Mouse (Mus musculus) cerebellum, adult 18-20 months (tissue): ENCODE data around the gene Itgb8.

ENCODE experiments used
- DNase-seq, 2 experiments: peaks; one replicate each; pipeline ENCODE4 v3.0.0; 2021

The Itgb8 gene

GRCm38 (mm10) chr12:119207464-119207801 lies 31.2 kb downstream of the Itgb8 start:
- no peak for DNase-seq

GRCm38 (mm10) chr12:119206711-119207463 lies 31.7 kb downstream of the Itgb8 start:
- DNase-seq: no peak

- DNase-seq: no peak
Measured at GRCm38 (mm10) chr12:119204411-119204810, 34.2 kb downstream of the Itgb8 start.

- no peak for DNase-seq
Measured at GRCm38 (mm10) chr12:119202766-119203165, 35.8 kb downstream of the Itgb8 start.

DNA sequence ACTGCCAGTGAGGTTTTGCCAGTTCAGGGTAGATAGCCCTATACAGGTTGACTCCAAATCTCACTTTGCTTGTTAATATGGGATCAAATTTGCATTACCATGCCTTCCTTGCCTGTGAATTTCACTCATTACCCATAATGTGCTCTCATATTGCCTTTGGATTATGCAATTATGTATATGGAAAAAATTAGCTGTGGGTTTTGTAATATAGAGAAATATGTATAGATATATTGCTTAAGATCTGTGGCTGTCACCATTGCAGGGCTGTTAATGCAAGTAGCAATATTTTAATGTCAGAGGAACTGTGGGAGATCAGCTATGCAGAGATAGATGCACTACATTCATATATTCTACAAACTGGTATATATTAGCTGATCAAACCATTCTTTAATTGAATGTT lies 43.5 kb downstream of the Itgb8 start:
- no peak for DNase-seq

- no peak for DNase-seq
Measured at GRCm38 (mm10) chr12:119189814-119190213, 48.8 kb downstream of the Itgb8 start.

DNA sequence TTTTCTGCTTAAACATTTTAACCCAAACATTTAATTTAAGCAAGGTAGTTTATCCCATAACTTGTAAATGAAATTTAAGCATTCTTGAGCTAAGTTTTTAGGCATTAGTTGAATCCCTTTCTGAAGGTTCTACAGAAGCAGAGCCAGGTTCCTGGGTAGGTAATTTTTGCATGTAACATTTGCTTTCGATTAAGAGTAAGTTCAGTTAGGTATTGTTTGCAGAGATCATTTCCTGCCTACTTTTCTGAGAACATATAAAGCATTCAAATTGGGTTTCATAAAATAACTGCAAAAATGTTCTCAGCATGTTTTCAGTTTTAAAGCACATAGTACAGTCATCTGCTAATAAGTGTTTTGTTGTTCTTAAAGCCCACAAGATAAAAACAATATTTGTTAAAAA lies 53.2 kb downstream of the Itgb8 start:
- DNase-seq: no peak

- DNase-seq: no peak
Measured at GRCm38 (mm10) chr12:119182215-119182924, 56.2 kb downstream of the Itgb8 start.

- no peak for DNase-seq
Measured at GRCm38 (mm10) chr12:119176017-119176416, 62.6 kb downstream of the Itgb8 start.

GRCm38 (mm10) chr12:119169828-119170539 lies 68.6 kb downstream of the Itgb8 start:
- no peak for DNase-seq

DNA sequence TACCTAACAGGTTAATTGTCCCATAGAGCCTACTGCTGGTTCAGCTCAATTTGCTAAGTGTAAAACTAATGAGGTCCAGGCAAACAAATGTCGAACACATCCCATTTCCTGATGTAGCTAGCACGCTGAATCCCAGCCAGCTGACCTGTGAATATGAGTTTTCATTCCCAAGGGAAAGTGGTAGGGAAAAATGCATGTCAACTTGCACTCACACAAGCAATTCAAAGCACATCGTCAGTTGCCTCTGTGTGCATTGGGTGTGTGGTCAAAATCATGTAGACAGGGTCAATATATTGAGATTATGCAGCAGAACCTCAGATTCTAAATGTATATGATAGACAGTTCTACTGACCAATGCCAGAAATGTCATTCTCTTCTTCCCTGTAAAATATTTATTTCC lies 69.5 kb downstream of the Itgb8 start:
- DNase-seq: no peak

GRCm38 (mm10) chr12:119165115-119165514 lies 73.5 kb downstream of the Itgb8 start:
- DNase-seq: no peak

- no peak for DNase-seq
Measured at GRCm38 (mm10) chr12:119164672-119165071, 73.9 kb downstream of the Itgb8 start.

DNA sequence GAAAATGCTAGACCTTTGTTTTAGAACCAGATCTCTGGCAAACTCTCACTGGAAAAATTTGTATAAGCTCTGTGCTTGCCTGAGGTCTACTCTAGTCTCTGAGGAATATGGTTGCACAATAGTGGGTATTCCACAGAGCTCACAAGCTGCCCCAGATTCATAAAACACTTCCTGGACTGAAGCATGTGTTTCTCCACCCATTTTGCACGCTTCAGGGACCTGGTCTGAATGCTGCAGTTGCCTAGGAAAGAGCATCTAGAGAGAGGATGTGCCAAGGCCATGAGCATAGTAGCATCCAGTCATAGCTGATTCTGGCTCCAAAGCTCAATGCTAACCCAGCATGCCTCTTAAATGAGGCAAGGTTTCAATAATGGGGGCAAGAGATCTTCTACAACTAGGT lies 74.4 kb downstream of the Itgb8 start:
- DNase-seq: peak in 1 of 2 experiments; percentile 3

- DNase-seq: no peak
Measured at GRCm38 (mm10) chr12:119160786-119161185, 77.8 kb downstream of the Itgb8 start.

DNA sequence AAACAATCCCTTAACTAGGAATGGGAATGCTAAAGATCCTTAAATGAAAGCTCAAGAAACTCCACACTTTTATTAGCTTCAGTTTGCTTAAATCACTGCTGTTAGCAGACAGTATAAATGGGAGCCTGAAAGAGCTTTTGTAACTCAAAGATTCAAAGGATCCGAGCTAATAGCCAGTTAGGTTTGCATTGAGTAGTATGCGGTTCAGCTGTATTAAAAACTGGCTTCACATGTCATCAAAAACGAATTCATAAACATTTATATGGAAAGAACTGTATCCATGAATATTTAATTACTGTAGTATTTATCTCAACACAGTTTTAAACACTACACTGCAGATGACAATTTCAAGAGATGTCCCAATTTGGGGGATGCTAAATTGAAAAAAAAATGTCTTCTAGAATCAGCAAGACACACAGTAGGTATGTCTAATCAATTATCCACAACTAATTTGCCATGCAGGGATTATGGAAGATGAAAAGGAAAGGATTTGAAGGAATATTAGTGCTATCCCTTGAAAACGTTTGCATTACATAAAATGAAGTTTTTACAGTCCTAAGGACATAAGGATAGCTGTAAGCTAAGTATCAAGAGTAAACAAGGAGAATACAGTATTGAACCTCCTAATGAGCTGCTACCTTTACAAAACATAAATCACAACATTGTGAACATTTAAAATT lies 79.2 kb downstream of the Itgb8 start:
- no peak for DNase-seq

DNA sequence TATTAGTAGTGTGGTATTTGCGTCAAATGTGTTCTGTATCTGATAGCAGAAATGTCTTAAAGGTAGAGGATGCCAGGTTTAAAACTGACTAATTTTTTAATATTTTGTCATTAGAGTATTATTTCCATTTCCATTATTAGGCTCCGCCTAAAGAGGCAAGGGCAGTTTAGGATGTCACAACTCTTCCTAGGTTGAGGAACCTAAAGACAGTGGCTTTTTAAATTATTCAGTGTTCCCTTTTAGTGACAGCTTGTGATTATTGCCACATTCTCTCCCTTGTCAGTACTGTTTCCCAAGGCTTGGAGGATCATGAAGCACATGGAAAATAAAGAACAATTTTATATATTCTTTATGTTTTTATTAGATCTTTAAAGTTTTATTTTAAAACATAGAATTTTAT lies 80.9 kb downstream of the Itgb8 start:
- no peak for DNase-seq

GRCm38 (mm10) chr12:119157068-119157467 lies 81.5 kb downstream of the Itgb8 start:
- no peak for DNase-seq

- no peak for DNase-seq
Measured at GRCm38 (mm10) chr12:119155566-119155965, 83.0 kb downstream of the Itgb8 start.

DNA sequence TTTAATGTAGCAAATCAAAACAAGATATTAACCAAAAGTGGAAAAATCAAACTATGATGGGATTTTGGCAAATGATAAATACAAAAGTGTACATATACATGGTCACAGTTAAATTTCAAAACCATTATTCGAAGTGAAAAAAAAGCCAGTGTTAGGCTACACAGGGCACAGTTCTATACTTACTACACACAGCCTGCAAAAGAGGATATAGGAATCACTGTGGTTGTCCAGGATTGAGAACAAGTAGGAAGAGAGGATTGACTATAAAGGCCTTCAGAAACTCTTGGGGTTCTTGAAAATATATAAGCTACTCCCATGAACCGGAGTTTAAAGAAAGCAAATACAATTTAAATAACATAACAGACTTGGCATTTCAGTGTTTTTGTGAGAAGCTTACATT lies 87.6 kb downstream of the Itgb8 start:
- DNase-seq: no peak

DNA sequence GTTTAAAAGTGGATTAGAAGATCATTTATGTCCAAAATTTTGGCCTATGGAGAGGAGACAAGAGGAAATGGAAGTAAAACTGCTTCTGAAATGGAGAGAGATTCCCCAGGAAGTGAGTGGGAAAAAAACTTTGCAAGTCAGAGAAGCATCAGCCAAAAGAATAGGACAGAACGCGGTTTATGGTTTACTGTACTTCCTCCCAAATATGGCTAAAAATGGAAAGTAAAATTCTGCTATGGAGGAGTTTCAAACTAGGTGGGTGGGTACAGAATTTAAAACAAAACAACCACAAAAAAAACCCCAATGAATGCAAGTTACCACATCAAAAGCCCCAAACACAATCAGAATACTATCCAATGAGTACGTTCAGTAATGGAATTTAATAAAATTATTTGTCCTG lies 90.8 kb downstream of the Itgb8 start:
- no peak for DNase-seq

DNA sequence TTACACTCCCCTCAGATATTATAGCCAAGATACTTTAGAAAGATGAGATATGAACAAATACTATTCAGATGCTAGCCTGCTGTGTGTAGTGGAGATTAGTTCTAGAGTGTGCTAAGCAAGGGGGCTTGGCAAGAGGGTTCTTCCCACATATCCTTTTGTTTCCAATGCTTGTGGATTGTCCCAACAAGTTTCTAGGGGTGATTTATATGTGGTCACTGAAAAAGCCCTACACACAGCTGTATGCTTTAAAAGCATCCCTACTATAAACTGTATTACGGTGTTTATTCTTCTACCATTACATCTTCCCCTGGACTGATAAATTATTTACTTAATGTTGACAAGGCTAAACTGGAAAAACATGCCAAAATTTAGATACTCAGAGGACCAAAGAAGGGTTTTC lies 92.6 kb downstream of the Itgb8 start:
- no peak for DNase-seq

DNA sequence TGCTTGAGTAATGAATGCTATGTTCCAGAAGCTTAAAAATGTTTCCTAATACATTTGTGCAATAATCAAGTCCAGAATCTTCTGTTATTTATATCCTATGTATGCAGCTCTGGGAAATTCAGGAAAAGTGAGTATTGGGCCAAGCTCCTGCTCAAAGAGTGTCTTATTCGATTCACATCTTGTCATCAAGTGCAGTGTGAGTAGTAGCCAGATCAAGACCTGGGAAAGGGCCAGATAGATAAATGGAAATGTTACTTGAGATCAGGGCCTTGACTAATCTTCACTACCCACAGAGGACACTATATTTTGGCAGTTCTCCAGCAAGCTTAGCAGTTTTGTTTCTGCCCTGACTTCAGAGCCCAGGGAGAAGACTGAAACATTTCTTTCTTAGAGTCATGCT lies 100.7 kb downstream of the Itgb8 start:
- no peak for DNase-seq
